In genomic region chr12:83763311-83764043, GRCm38 (mm10) we compare ENCODE assay signal across 8 mouse cellular contexts. TPM values are rescaled to one million over a fixed set of nuclear protein-coding genes. Genes with fewer than 3 reads are reported as not detected.
A peak's percentile ranks its signal among the peaks of the same experiment; 100 is the strongest.
DNase-seq lines count a peak whose midpoint lies in the region; ATAC-seq and TF ChIP-seq lines count a peak whose summit lies in the region.

TSS of gene Papln (plus strand) at chr12:83763634.

- H3K36me3 ChIP-seq in heart, postnatal 0 days (replicated peaks; ENCODE audit: control insufficient read depth, insufficient read depth, low read length) = no peaks in the 10 kb centered on the region
- H3K36me3 ChIP-seq in midbrain, embryonic 11.5 days (ENCODE audit: control insufficient read depth, insufficient read depth, low read length) = no peaks in the 10 kb centered on the region

- H3K4me3 ChIP-seq in bone marrow macrophage, adult 2 months (ENCODE audit: insufficient read depth, low read length) = peak within 1 kb of the TSS; percentile 32
- H3K4me3 ChIP-seq in heart, postnatal 0 days (ENCODE audit: low read depth, low read length) = peak within 1 kb of the TSS; percentile 42
- peak within 1 kb of the TSS; percentile 9; the same call in 1 of the 2 replicates for H3K4me3 ChIP-seq in midbrain, embryonic 11.5 days (ENCODE audit: low read depth, low read length)

- TF ChIP-seq POLR2A in bone marrow macrophage, adult 2 months (IDR thresholded peaks at IDR 0.05; ENCODE audit: borderline replicate concordance, low read depth, low read length) = no peak

- 4% methylated on average over 31 of the region's 31 CpGs for WGBS in heart, postnatal 0 days
- WGBS in midbrain, embryonic 11.5 days = 19% methylated on average over 31 of the region's 31 CpGs

- H3K27me3 ChIP-seq in heart, postnatal 0 days (ENCODE audit: control insufficient read depth, insufficient read depth, low read length) = 0 out of 2 replicates have a peak, but pooled peaks cover 7% of the 10 kb centered on the region
- peaks cover 5% of the 10 kb centered on the region; the same call in 1 of the 2 replicates for H3K27me3 ChIP-seq in midbrain, embryonic 11.5 days (ENCODE audit: control insufficient read depth, insufficient read depth, low read length)

- peaks cover 7% of the 10 kb centered on the region; the same call in 1 of the 2 replicates for H3K4me1 ChIP-seq in bone marrow macrophage, adult 2 months (ENCODE audit: control insufficient read depth, insufficient read depth, low read length)
- H3K4me1 ChIP-seq in heart, postnatal 0 days (ENCODE audit: control insufficient read depth, insufficient read depth) = no peaks in the 10 kb centered on the region
- H3K4me1 ChIP-seq in midbrain, embryonic 11.5 days (ENCODE audit: control insufficient read depth, insufficient read depth, low read length) = peaks cover 8% of the 10 kb centered on the region

- no peak for TF ChIP-seq EP300 in heart, postnatal 0 days (IDR thresholded peaks at IDR 0.05; ENCODE audit: low read depth)

- no peak for TF ChIP-seq CTCF in bone marrow macrophage, adult 2 months (IDR thresholded peaks at IDR 0.05; ENCODE audit: low read depth, low read length)
- TF ChIP-seq CTCF in heart, postnatal 0 days (IDR thresholded peaks at IDR 0.05; ENCODE audit: low read depth) = no peak

- ATAC-seq in heart, postnatal 0 days (ENCODE audit: insufficient read depth, low read depth) = peak; percentile 24; the same call in 1 of the 2 replicates
- ATAC-seq in midbrain, embryonic 11.5 days (ENCODE audit: low FRiP score) = no peak
- no peak for ATAC-seq in inflammation-experienced regulatory T-cells, adult 6 months
- no peak for ATAC-seq in monocyte, adult 5-6 weeks (replicated peaks; ENCODE audit: insufficient number of reproducible peaks, low FRiP score, low TSS enrichment, poor library complexity, severe bottlenecking)

- peak within 1 kb of the TSS; percentile 71 for H3K4me2 ChIP-seq in heart, postnatal 0 days (ENCODE audit: low read depth, low read length)
- H3K4me2 ChIP-seq in midbrain, embryonic 11.5 days = peak within 1 kb of the TSS; percentile 39

- peak; percentile 22 to 39 for DNase-seq in lung, adult 18-20 months
- no peak for DNase-seq in lung, postnatal 25 days (ENCODE audit: low spot score)
- DNase-seq in heart, postnatal 0 days (ENCODE audit: low spot score) = no peak
- peak; percentile 42 to 56 for DNase-seq in kidney, postnatal 36 days
- peak; percentile 91 for DNase-seq in midbrain, embryonic 11.5 days (ENCODE audit: low spot score, missing footprints)

- peak within 1 kb of the TSS; percentile 14; the same call in 1 of the 2 replicates for H3K9ac ChIP-seq in heart, postnatal 0 days (replicated peaks; ENCODE audit: low read depth, low read length)
- peak within 1 kb of the TSS; percentile 42; the same call in 1 of the 2 replicates for H3K9ac ChIP-seq in midbrain, embryonic 11.5 days (ENCODE audit: low read length)

- H3K9me3 ChIP-seq in heart, postnatal 0 days (replicated peaks; ENCODE audit: control insufficient read depth, low read length) = no peaks in the 10 kb centered on the region
- no peaks in the 10 kb centered on the region for H3K9me3 ChIP-seq in midbrain, embryonic 11.5 days (ENCODE audit: control insufficient read depth, low read length)

- no peak within 1 kb of the TSS for H3K27ac ChIP-seq in bone marrow macrophage, adult 2 months (ENCODE audit: insufficient read depth, low read depth, low read length)
- H3K27ac ChIP-seq in heart, postnatal 0 days (ENCODE audit: low read depth) = 0 out of 2 replicates have a peak within 1 kb of the TSS, but pooled peaks have one; percentile 35
- H3K27ac ChIP-seq in midbrain, embryonic 11.5 days (ENCODE audit: low read depth, low read length) = no peak within 1 kb of the TSS

RNA-seq across cellular contexts. Expression of gene Papln, which starts in this region (rescaled TPM):
- not detected in 2 replicates for polyA plus RNA-seq in bone marrow macrophage, adult 2 months (2012; ENCODE audit: insufficient read depth, insufficient read length, missing spikeins)
- 11.7 and 13.1 TPM in 2 replicates for total RNA-seq in heart, postnatal 0 days (2014; rRNA removed; ENCODE audit: low replicate concordance)
- 1.2 and 1.4 TPM in 2 replicates for polyA plus RNA-seq in heart, postnatal 0 days (2015; fragmentation: Nextera tagmentation; extraction: Ambion mirVana)
- polyA plus RNA-seq in midbrain, embryonic 11.5 days (2014; fragmentation: Nextera tagmentation; extraction: Ambion mirVana) = 0.04 TPM in 1 of 2 replicates, not detected in the other
- polyA plus RNA-seq in inflammation-experienced regulatory T-cells, adult 6 months (2017; shearing (Covaris generic)) = not detected
- total RNA-seq in monocyte, adult 5-6 weeks (2017) = not detected in 3 replicates

Comparison
In these comparisons a context has a peak if more than half of its experiments do, and no peak if none do; other contexts are left out.
1. RNA of gene Papln (total RNA-seq): 11.7 to 13.1 TPM in heart, postnatal 0 days; not detected in monocyte, adult 5-6 weeks; every median in the first group is over 10 times any median in the second.
2. DNase-seq: peak in lung, adult 18-20 months (2 of 2) and kidney, postnatal 36 days (2 of 2); none in lung, postnatal 25 days (single experiment) and heart, postnatal 0 days (single experiment).
3. Peak in DNase-seq, H3K4me3 ChIP-seq, H3K9ac ChIP-seq and H3K4me2 ChIP-seq in midbrain, embryonic 11.5 days; RNA of the gene not detected or under 1 TPM.
4. Peak in every context shown above with its lines, with median percentiles within 50 percentile points of each other: H3K4me3 ChIP-seq.